11 mouse cellular contexts compared by ENCODE assay signal in genomic region chr14:19769441-19770200, GRCm38 (mm10). TPM values are rescaled to one million over a fixed set of nuclear protein-coding genes. Genes with fewer than 3 reads are reported as not detected.
DNase-seq lines count a peak whose midpoint lies in the region; ATAC-seq and TF ChIP-seq lines count a peak whose summit lies in the region.
"Had no signal": no experiment of that assay in that cellular context is flagged by ENCODE, and none has a peak within 500 bp of the region (broad histone marks: within the 10 kb centered on the region; RNA-seq: fewer than 3 reads in every experiment).

No protein-coding gene starts in this region.

- intact Hi-C loops in heart, postnatal 10 days (cut with DNase I) = loop anchor here (2.0 to 5.0 kb wide), 2 partner anchors 19 to 43 kb away; partner anchors contain the start of gene Nid2

- H3K27ac ChIP-seq in limb, embryonic 13.5 days = peak overlapping the region; percentile 11
- H3K27ac ChIP-seq: liver, embryonic 15.5 days had no signal

- DNase-seq in heart, adult 11 months = peak; percentile 94
- no peak for DNase-seq in heart, postnatal 10 days
- peak; percentile 48 for DNase-seq in gastrocnemius, postnatal 10 days
- DNase-seq in cerebellum, adult 9-11 months = no peak
- no peak for DNase-seq in urinary bladder, adult 18-20 months (ENCODE audit: low spot score in 2 of 2)
- DNase-seq: heart, postnatal 4 days; thymus, postnatal 4 days had no signal

- peaks cover 85% of the 10 kb centered on the region for H3K4me1 ChIP-seq in E14TG2a.4 (replicated peaks; ENCODE audit: low read depth, low read length)
- peaks cover 38% of the 10 kb centered on the region for H3K4me1 ChIP-seq in limb, embryonic 13.5 days

- H3K9ac ChIP-seq in limb, embryonic 13.5 days = no peak overlapping the region
- H3K9ac ChIP-seq: liver, embryonic 15.5 days had no signal

- no peak for TF ChIP-seq CTCF in E14TG2a.4 (conservative IDR thresholded peaks at IDR 0.05; ENCODE audit: low read length)

- no peak overlapping the region for H3K4me2 ChIP-seq in limb, embryonic 13.5 days (replicated peaks)
- H3K4me2 ChIP-seq: liver, embryonic 15.5 days had no signal

- WGBS in limb, embryonic 13.5 days = 33% methylated on average over 6 of the region's 6 CpGs

- 0 out of 2 replicates have a peak overlapping the region, but pooled peaks have one; percentile 14 for H3K4me3 ChIP-seq in E14TG2a.4 (replicated peaks; ENCODE audit: low read length)
- H3K4me3 ChIP-seq in limb, embryonic 13.5 days = no peak overlapping the region
- H3K4me3 ChIP-seq: liver, embryonic 15.5 days had no signal

- H3K27me3 ChIP-seq in E14TG2a.4 (ENCODE audit: insufficient read depth, low read length) = no peaks in the 10 kb centered on the region
- H3K27me3 ChIP-seq in limb, embryonic 13.5 days = no peaks in the 10 kb centered on the region
- H3K27me3 ChIP-seq: liver, embryonic 15.5 days had no signal

- no peak for ATAC-seq in limb, embryonic 13.5 days (ENCODE audit: low FRiP score, low read depth)
- no peak for ATAC-seq in granulocyte monocyte progenitor cell, adult 5-6 weeks (replicated peaks; ENCODE audit: poor library complexity, severe bottlenecking)

- H3K36me3 ChIP-seq in E14TG2a.4 (ENCODE audit: insufficient read depth, low read length) = peaks cover 100% of the 10 kb centered on the region
- H3K36me3 ChIP-seq in limb, embryonic 13.5 days = peaks cover 24% of the 10 kb centered on the region
- H3K36me3 ChIP-seq: liver, embryonic 15.5 days had no signal

- H3K9me3 ChIP-seq in E14TG2a.4 (ENCODE audit: low read length) = peaks cover 13% of the 10 kb centered on the region
- H3K9me3 ChIP-seq in limb, embryonic 13.5 days = no peaks in the 10 kb centered on the region
- H3K9me3 ChIP-seq: liver, embryonic 15.5 days had no signal

RNA-seq across cellular contexts. Expression of gene Nid2, which starts 18.6 kb away (rescaled TPM):
- total RNA-seq in heart, postnatal 10 days (2021) = 100 to 1,000 TPM; 109 to 116 TPM
- 10 to 100 TPM; 90.7 to 94.0 TPM for total RNA-seq in gastrocnemius, postnatal 10 days (2021)
- 99.5 and 104 TPM in 2 replicates for polyA plus RNA-seq in limb, embryonic 13.5 days (2015; fragmentation: Nextera tagmentation; extraction: Ambion mirVana)
- total RNA-seq in granulocyte monocyte progenitor cell, adult 5-6 weeks (2014; fragmentation: Nextera tagmentation) = not detected in 2 replicates
- total RNA-seq in granulocyte monocyte progenitor cell, adult 5-6 weeks (2017) = 0.26 and 0.34 TPM in 2 replicates

RNA-seq across cellular contexts. Expression of gene Rtraf, which starts 54.0 kb away (rescaled TPM):
- total RNA-seq in heart, postnatal 10 days (2021) = 10 to 100 TPM; 75.5 to 77.7 TPM
- 10 to 100 TPM; 78.3 to 85.5 TPM for total RNA-seq in gastrocnemius, postnatal 10 days (2021)
- polyA plus RNA-seq in limb, embryonic 13.5 days (2015; fragmentation: Nextera tagmentation; extraction: Ambion mirVana) = 239 and 245 TPM in 2 replicates
- 142 and 146 TPM in 2 replicates for total RNA-seq in granulocyte monocyte progenitor cell, adult 5-6 weeks (2014; fragmentation: Nextera tagmentation)
- 162 and 169 TPM in 2 replicates for total RNA-seq in granulocyte monocyte progenitor cell, adult 5-6 weeks (2017)

Comparison
In these comparisons a context has a peak if more than half of its experiments do, and no peak if none do; other contexts are left out.
1. DNase-seq: peak in heart, adult 11 months (single experiment) and gastrocnemius, postnatal 10 days (single experiment); none in heart, postnatal 10 days (0 of 2), cerebellum, adult 9-11 months (single experiment) and urinary bladder, adult 18-20 months (0 of 2).
2. RNA of gene Nid2, which starts 18.6 kb away (total RNA-seq): 109 to 116 TPM in heart, postnatal 10 days and 90.7 to 94.0 TPM in gastrocnemius, postnatal 10 days; 0.26 to 0.34 TPM in granulocyte monocyte progenitor cell, adult 5-6 weeks; every median in the first group is over 10 times any median in the second.